Mouse (Mus musculus): ENCODE results near the gene Gc. TPM values are rescaled to one million over a fixed set of nuclear protein-coding genes. Genes with fewer than 3 reads are reported as not detected.

Gc gene
- 0.23 and 19.7 TPM in 2 replicates for polyA plus RNA-seq (2014; fragmentation: Nextera tagmentation; extraction: Ambion mirVana)

- ATAC-seq (replicated peaks; ENCODE audit: low FRiP score, low TSS enrichment, low read depth): no peak
These were observed at the start of gene Gc for GRCm38 (mm10) chr5:89457554-89458062. Gc (minus strand) TSS chr5:89457898.

GRCm38 (mm10) chr5:89500182-89500581, 42.5 kb upstream of the Gc start:
- 58% methylated on average over 6 of the region's 6 CpGs for WGBS
- Histone ChIP-seq H3K4me1 (replicated peaks; ENCODE audit: control insufficient read depth, insufficient read depth, low read length) (no peaks in the 10 kb centered on the region), H3K4me3 (ENCODE audit: low read depth, low read length) (no peak overlapping the region), H3K9ac (ENCODE audit: low read length) (no peak overlapping the region), H3K36me3 (ENCODE audit: control insufficient read depth, insufficient read depth, low read length) (no peaks in the 10 kb centered on the region), H3K9me3 (ENCODE audit: control insufficient read depth, low read length) (no peaks in the 10 kb centered on the region), H3K4me2 (ENCODE audit: low read length) (no peak overlapping the region), H3K27me3 (replicated peaks; ENCODE audit: control insufficient read depth, insufficient read depth, low read length) (no peaks in the 10 kb centered on the region), H3K27ac (ENCODE audit: low read depth) (no peak overlapping the region)
- DNase-seq (ENCODE audit: low spot score) (no peak), ATAC-seq (replicated peaks; ENCODE audit: low FRiP score, low TSS enrichment, low read depth) (no peak)

More at GRCm38 (mm10) chr5:89457554-89458062, at the start of gene Gc:
- H3K36me3 ChIP-seq (ENCODE audit: control insufficient read depth, insufficient read depth, low read length): no peaks in the 10 kb centered on the region
- H3K4me1 ChIP-seq (replicated peaks; ENCODE audit: control insufficient read depth, insufficient read depth, low read length): no peaks in the 10 kb centered on the region
- 68% methylated on average over 5 of the region's 5 CpGs for WGBS
- no peaks in the 10 kb centered on the region for H3K27me3 ChIP-seq (replicated peaks; ENCODE audit: control insufficient read depth, insufficient read depth, low read length)
- no peak within 1 kb of the TSS for H3K4me2 ChIP-seq (ENCODE audit: low read length)
- H3K27ac ChIP-seq (ENCODE audit: low read depth): no peak within 1 kb of the TSS
- H3K4me3 ChIP-seq (ENCODE audit: low read depth, low read length): no peak within 1 kb of the TSS
- H3K9ac ChIP-seq (ENCODE audit: low read length): no peak within 1 kb of the TSS
- no peaks in the 10 kb centered on the region for H3K9me3 ChIP-seq (ENCODE audit: control insufficient read depth, low read length)
- DNase-seq (ENCODE audit: low spot score): no peak

GRCm38 (mm10) chr5:89492560-89492959, 34.9 kb upstream of the Gc start:
- H3K4me3 ChIP-seq (ENCODE audit: low read depth, low read length): no peak overlapping the region
- H3K36me3 ChIP-seq (ENCODE audit: control insufficient read depth, insufficient read depth, low read length): no peaks in the 10 kb centered on the region
- H3K27ac ChIP-seq (ENCODE audit: low read depth): no peak overlapping the region
- DNase-seq (ENCODE audit: low spot score) (no peak), ATAC-seq (replicated peaks; ENCODE audit: low FRiP score, low TSS enrichment, low read depth) (no peak)
- no peak overlapping the region for H3K4me2 ChIP-seq (ENCODE audit: low read length)
- 94% methylated on average over 1 of the region's 1 CpGs for WGBS
- H3K27me3 ChIP-seq (replicated peaks; ENCODE audit: control insufficient read depth, insufficient read depth, low read length): no peaks in the 10 kb centered on the region
- H3K4me1 ChIP-seq (replicated peaks; ENCODE audit: control insufficient read depth, insufficient read depth, low read length): no peaks in the 10 kb centered on the region
- H3K9ac ChIP-seq (ENCODE audit: low read length): no peak overlapping the region
- H3K9me3 ChIP-seq (ENCODE audit: control insufficient read depth, low read length): no peaks in the 10 kb centered on the region

GRCm38 (mm10) chr5:89470483-89470882, 12.8 kb upstream of the Gc start:
- H3K27me3 ChIP-seq (replicated peaks; ENCODE audit: control insufficient read depth, insufficient read depth, low read length): no peaks in the 10 kb centered on the region
- H3K4me1 ChIP-seq (replicated peaks; ENCODE audit: control insufficient read depth, insufficient read depth, low read length): no peaks in the 10 kb centered on the region
- no peak overlapping the region for H3K27ac ChIP-seq (ENCODE audit: low read depth)
- H3K36me3 ChIP-seq (ENCODE audit: control insufficient read depth, insufficient read depth, low read length): no peaks in the 10 kb centered on the region
- no peak overlapping the region for H3K9ac ChIP-seq (ENCODE audit: low read length)
- 89% methylated on average over 4 of the region's 4 CpGs for WGBS
- DNase-seq (ENCODE audit: low spot score): no peak
- no peak for ATAC-seq (replicated peaks; ENCODE audit: low FRiP score, low TSS enrichment, low read depth)
- H3K4me3 ChIP-seq (ENCODE audit: low read depth, low read length): no peak overlapping the region
- H3K9me3 ChIP-seq (ENCODE audit: control insufficient read depth, low read length): no peaks in the 10 kb centered on the region
- H3K4me2 ChIP-seq (ENCODE audit: low read length): no peak overlapping the region

- no peak overlapping the region for H3K9ac ChIP-seq (ENCODE audit: low read length)
- no peaks in the 10 kb centered on the region for H3K36me3 ChIP-seq (ENCODE audit: control insufficient read depth, insufficient read depth, low read length)
- H3K4me1 ChIP-seq (replicated peaks; ENCODE audit: control insufficient read depth, insufficient read depth, low read length): no peaks in the 10 kb centered on the region
- H3K4me3 ChIP-seq (ENCODE audit: low read depth, low read length): no peak overlapping the region
- DNase-seq (ENCODE audit: low spot score) (no peak), ATAC-seq (replicated peaks; ENCODE audit: low FRiP score, low TSS enrichment, low read depth) (no peak)
- 54% methylated on average over 2 of the region's 2 CpGs for WGBS
- no peak overlapping the region for H3K27ac ChIP-seq (ENCODE audit: low read depth)
- H3K9me3 ChIP-seq (ENCODE audit: control insufficient read depth, low read length): no peaks in the 10 kb centered on the region
- H3K27me3 ChIP-seq (replicated peaks; ENCODE audit: control insufficient read depth, insufficient read depth, low read length): no peaks in the 10 kb centered on the region
- H3K4me2 ChIP-seq (ENCODE audit: low read length): no peak overlapping the region
These were observed 10.2 kb upstream of the Gc start for GRCm38 (mm10) chr5:89467886-89468285.

- Histone ChIP-seq H3K27me3 (replicated peaks; ENCODE audit: control insufficient read depth, insufficient read depth, low read length) (no peaks in the 10 kb centered on the region), H3K4me1 (replicated peaks; ENCODE audit: control insufficient read depth, insufficient read depth, low read length) (no peaks in the 10 kb centered on the region), H3K9ac (ENCODE audit: low read length) (no peak overlapping the region), H3K27ac (ENCODE audit: low read depth) (no peak overlapping the region), H3K9me3 (ENCODE audit: control insufficient read depth, low read length) (no peaks in the 10 kb centered on the region), H3K36me3 (ENCODE audit: control insufficient read depth, insufficient read depth, low read length) (no peaks in the 10 kb centered on the region), H3K4me2 (ENCODE audit: low read length) (no peak overlapping the region), H3K4me3 (ENCODE audit: low read depth, low read length) (no peak overlapping the region)
- 83% methylated on average over 1 of the region's 1 CpGs for WGBS
- no peak for ATAC-seq (replicated peaks; ENCODE audit: low FRiP score, low TSS enrichment, low read depth)
- DNase-seq (ENCODE audit: low spot score): no peak
These were observed 9.3 kb upstream of the Gc start for GRCm38 (mm10) chr5:89467045-89467444.

GRCm38 (mm10) chr5:89466275-89466674, 8.6 kb upstream of the Gc start:
- no peak overlapping the region for H3K4me3 ChIP-seq (ENCODE audit: low read depth, low read length)
- H3K4me2 ChIP-seq (ENCODE audit: low read length): no peak overlapping the region
- no peaks in the 10 kb centered on the region for H3K36me3 ChIP-seq (ENCODE audit: control insufficient read depth, insufficient read depth, low read length)
- H3K9ac ChIP-seq (ENCODE audit: low read length): no peak overlapping the region
- ATAC-seq (replicated peaks; ENCODE audit: low FRiP score, low TSS enrichment, low read depth) (no peak), DNase-seq (ENCODE audit: low spot score) (no peak)
- no peaks in the 10 kb centered on the region for H3K27me3 ChIP-seq (replicated peaks; ENCODE audit: control insufficient read depth, insufficient read depth, low read length)
- H3K27ac ChIP-seq (ENCODE audit: low read depth): no peak overlapping the region
- no peaks in the 10 kb centered on the region for H3K9me3 ChIP-seq (ENCODE audit: control insufficient read depth, low read length)
- H3K4me1 ChIP-seq (replicated peaks; ENCODE audit: control insufficient read depth, insufficient read depth, low read length): no peaks in the 10 kb centered on the region

- H3K9me3 ChIP-seq (ENCODE audit: control insufficient read depth, low read length): no peaks in the 10 kb centered on the region
- no peak overlapping the region for H3K27ac ChIP-seq (ENCODE audit: low read depth)
- H3K4me1 ChIP-seq (replicated peaks; ENCODE audit: control insufficient read depth, insufficient read depth, low read length): no peaks in the 10 kb centered on the region
- ATAC-seq (replicated peaks; ENCODE audit: low FRiP score, low TSS enrichment, low read depth): no peak
- H3K4me2 ChIP-seq (ENCODE audit: low read length): no peak overlapping the region
- WGBS: 85% methylated on average over 4 of the region's 4 CpGs
- H3K27me3 ChIP-seq (replicated peaks; ENCODE audit: control insufficient read depth, insufficient read depth, low read length): no peaks in the 10 kb centered on the region
- H3K36me3 ChIP-seq (ENCODE audit: control insufficient read depth, insufficient read depth, low read length): no peaks in the 10 kb centered on the region
- no peak overlapping the region for H3K9ac ChIP-seq (ENCODE audit: low read length)
- no peak for DNase-seq (ENCODE audit: low spot score)
- H3K4me3 ChIP-seq (ENCODE audit: low read depth, low read length): no peak overlapping the region
These were observed 4.1 kb upstream of the Gc start for GRCm38 (mm10) chr5:89461817-89462216.

GRCm38 (mm10) chr5:89459591-89459990, 1.9 kb upstream of the Gc start:
- no peaks in the 10 kb centered on the region for H3K36me3 ChIP-seq (ENCODE audit: control insufficient read depth, insufficient read depth, low read length)
- H3K27me3 ChIP-seq (replicated peaks; ENCODE audit: control insufficient read depth, insufficient read depth, low read length): no peaks in the 10 kb centered on the region
- ATAC-seq (replicated peaks; ENCODE audit: low FRiP score, low TSS enrichment, low read depth) (no peak), DNase-seq (ENCODE audit: low spot score) (no peak)
- H3K4me2 ChIP-seq (ENCODE audit: low read length): no peak overlapping the region
- no peaks in the 10 kb centered on the region for H3K4me1 ChIP-seq (replicated peaks; ENCODE audit: control insufficient read depth, insufficient read depth, low read length)
- H3K4me3 ChIP-seq (ENCODE audit: low read depth, low read length): no peak overlapping the region
- no peak overlapping the region for H3K9ac ChIP-seq (ENCODE audit: low read length)
- no peak overlapping the region for H3K27ac ChIP-seq (ENCODE audit: low read depth)
- H3K9me3 ChIP-seq (ENCODE audit: control insufficient read depth, low read length): no peaks in the 10 kb centered on the region
